Mouse (Mus musculus): ENCODE measurements around the gene Hist2h2aa2.
"Not testable (repeated sequence)": the region's sequence is repeated elsewhere in the genome, so short reads cannot be mapped to it uniquely, and the experiment has no call there.

Hist2h2aa2 gene

DNA sequence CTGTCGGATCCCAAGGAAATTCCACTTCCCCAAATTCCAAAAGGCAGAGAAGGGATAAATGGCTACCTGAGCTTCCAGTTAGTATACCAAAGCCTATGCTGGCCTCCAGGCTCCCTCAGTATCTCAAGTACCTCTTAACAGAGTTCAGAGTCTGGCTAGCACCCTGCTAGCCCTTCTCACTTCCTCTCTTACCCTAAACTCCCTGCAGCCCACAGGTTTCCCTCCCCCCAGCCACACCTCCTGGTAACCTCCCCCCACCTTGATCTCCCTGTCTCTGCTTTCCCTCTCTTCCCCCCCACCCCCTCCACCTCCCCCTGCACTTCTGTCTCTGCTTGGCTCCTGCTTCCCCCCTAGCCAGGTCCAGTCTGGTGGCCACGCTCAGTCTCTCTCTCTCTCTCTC, 40.3 kb downstream of the Hist2h2aa2 start:
- in situ Hi-C loops (cut with MboI; ENCODE audit: low sequenced_read_pairs) = no loop called here

DNA sequence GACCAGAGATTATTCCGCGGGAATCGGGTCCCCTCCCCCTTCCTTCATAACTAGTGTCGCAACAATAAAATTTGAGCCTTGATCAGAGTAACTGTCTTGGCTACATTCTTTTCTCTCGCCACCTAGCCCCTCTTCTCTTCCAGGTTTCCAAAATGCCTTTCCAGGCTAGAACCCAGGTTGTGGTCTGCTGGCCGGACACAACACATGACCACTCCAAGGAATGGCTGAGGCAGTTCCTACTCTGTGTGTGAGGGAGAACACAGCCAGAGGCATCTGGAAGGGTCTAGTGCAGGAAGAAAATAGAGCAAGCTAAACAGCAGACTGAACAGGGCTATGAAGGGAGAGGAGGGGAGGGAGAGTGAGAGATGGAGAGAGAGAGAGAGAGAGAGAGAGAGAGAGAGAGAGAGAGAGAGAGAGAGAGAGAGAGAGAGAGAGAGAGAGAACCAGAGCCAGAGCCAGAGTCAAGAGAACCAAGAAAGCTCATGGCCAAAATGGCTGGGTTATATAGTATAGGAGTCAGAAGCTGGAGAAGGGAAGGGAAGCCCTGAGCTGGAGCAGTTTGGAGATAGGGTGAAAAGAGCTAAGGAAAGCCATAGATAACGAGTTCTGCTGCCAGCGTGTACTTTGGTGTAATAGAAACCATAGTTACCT, 41.4 kb downstream of the Hist2h2aa2 start:
- in situ Hi-C loops (cut with MboI; ENCODE audit: low sequenced_read_pairs) = not testable (repeated sequence)

DNA sequence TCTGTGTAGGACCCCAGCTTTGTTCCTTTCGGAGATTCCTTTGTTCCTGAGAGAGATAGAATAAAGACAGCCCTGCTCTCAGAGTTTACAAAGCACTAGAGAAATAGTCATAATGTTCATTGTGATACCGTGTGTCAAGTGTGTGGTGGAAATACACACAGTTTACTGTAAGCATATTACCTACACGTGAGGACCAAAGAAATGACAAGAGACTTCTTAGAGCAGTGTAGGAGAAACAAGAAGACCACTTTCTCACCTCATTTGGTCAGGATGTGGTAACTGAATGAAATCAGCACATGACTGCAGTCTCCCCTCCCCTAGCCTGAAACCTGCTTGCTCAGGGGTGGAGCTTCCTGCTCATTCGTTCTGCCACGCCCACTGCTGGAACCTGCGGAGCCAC, 41.9 kb downstream of the Hist2h2aa2 start:
- in situ Hi-C loops (cut with MboI; ENCODE audit: low sequenced_read_pairs) = no loop called here

DNA sequence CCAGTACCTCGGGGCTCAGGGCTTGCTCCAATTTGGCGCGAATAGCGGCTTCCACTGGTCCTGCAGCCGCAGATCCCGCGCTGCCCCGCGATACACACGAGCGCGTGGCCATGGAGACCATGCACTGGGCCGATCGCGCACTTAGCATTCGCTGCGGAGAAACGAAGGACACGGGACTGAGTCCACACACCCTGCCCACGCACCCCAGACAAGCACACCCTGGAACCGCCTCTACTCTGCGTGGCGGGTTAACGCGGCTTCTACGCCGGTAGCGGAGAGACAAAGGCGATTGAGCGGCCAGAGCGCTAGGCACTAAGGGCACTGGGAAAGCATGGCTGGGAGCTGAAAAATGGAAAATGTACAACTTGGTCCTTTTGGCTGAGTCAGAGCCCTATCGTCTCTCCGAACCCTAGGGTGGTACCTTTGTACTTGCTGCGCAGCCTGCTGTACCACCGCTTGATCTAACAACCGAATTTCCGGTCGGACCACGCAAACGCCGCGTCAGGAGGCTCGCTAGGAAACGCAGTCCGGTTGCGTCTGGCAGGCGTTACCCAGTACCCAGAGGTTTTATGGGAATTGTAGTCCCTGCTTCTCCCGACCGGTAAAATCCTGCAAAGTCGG, 42.8 kb downstream of the Hist2h2aa2 start:
- in situ Hi-C loops (cut with MboI; ENCODE audit: low sequenced_read_pairs) = no loop called here

DNA sequence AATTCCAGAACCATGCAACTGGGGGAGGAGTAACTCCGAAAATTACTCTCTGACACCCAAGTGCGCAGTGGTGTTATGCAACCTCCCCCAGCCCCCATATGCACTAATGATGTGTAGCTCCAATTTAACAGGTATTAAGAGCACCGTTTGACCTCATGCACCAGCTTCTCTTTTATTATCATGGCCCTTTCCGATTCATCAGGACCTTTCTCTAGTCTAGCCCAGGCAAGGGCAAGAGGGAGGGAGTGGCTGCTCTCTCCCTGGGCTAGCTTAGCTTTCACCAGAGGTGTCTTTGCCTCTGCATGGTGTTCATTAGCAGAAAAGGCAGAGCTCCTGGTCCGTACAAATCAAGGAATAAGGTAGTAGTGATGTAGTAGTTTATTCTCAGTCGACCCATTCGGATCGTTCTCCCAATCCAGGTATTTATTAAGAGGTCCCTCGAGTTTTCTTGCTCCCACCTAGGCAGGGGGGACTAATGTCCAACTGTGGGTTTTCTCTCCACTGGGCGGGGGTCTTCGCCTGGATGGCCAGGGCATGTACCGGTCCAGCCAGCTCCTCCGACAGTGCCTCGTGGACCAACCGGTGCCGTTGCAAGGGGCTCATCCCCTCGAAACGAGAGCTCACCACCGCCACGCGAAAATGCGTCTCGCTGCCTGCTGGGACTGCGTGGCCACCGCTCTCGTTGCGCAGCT, 43.5 kb downstream of the Hist2h2aa2 start:
- in situ Hi-C loops (cut with MboI; ENCODE audit: low sequenced_read_pairs) = no loop called here

DNA sequence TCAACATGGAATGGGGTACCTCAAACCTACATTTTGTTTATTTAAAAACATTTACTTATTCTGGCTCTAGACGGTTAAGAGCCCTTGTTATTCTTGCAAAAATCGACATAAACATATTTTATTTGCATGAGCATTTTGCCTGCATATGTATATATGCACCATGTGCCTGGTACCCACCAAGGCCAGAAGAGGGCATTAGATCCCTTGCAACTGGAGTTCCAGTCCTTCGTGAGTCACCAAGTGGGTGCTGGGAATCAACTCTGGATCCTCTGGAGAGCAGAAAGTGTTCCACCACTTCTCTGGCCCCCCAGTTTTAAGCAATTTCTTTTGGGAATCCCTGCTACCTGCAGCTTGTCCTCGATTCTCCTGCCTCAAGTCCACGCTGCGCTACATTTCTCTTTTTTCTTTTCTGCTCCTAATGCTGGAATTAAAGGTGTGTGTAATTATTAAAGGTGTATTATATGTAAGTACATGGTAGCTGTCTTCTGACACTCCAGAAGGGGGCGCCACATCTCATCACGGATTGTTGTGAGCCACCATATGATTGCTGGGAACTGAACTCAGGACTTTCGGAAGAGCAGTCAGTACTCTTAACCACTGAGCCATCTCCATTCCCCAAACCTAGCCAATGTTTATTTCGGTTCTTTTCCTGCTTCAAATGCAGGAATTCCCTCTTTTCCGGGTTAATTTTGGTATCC, 44.3 kb downstream of the Hist2h2aa2 start:
- in situ Hi-C loops (cut with MboI; ENCODE audit: low sequenced_read_pairs) = no loop called here

DNA sequence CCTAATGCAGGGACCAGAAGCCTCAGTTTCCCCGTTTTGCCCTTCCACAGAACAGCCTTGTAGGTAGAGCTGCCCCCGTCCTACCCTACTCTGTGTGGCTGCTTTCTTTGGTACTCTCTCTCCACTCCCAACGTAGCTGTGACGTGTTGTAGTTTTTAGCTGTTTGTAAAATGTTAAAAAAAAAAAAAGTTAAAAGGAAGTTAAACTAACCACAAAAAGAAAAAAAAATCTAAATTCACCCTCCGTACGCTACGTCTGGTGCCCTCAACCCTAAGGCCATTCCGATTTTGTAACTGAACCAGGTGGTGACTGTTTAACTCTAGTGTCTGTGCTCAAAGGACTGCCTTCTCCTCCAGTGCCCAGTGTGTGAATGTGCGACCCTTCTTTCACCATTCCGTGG, 45.1 kb downstream of the Hist2h2aa2 start:
- in situ Hi-C loops (cut with MboI; ENCODE audit: low sequenced_read_pairs) = no loop called here

DNA sequence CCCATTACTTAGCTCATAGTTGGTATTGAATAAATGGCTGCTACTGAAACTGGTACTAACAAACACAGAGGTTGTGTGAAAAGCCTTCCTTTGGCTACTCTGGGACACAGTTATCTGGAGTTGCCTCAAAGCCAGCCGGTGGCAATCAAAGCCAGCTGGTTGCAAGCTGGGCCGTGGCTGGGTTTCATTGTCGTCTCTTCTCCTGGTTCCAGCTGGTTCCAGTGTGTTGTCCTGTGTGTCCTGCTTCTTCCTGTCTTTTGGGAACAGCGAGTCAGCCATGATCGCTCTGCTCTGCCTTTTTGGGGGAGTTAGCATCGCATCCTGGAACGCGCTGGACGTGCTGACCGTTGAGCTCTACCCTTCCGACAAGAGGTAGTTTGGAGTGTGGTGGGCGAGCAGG, 47.1 kb downstream of the Hist2h2aa2 start:
- in situ Hi-C loops (cut with MboI; ENCODE audit: low sequenced_read_pairs) = no loop called here

Data from CH12F3 (cell line).